ENCODE assay signal across 8 mouse cellular contexts in genomic region chr16:87440184-87440686, GRCm38 (mm10). TPM values are rescaled to one million over a fixed set of nuclear protein-coding genes. Genes with fewer than 3 reads are reported as not detected.
DNase-seq lines count a peak whose midpoint lies in the region; ATAC-seq lines count a peak whose summit lies in the region.

Gene Rwdd2b, minus strand, starts transcription at chr16:87440573.

- peak within 1 kb of the TSS; percentile 93 for H3K9ac ChIP-seq in hindbrain, embryonic 15.5 days

- H3K27ac ChIP-seq in hindbrain, embryonic 15.5 days (replicated peaks): peak within 1 kb of the TSS; percentile 98

- peak; percentile 94 for DNase-seq in T-cell, adult 2 months (ENCODE audit: low spot score)
- peak; percentile 91 to 93 for DNase-seq in cerebellum, postnatal 36 days
- peak; percentile 93 for DNase-seq in frontal cortex, postnatal 36 days (ENCODE audit: low spot score in 2 of 2)
- DNase-seq in left cerebral cortex, adult 11 months (ENCODE audit: low spot score): peak; percentile 88
- peak; percentile 95 for DNase-seq in lung, postnatal 4 days
- DNase-seq in retina, postnatal 7 days (ENCODE audit: low read depth, low spot score): peak; percentile 86
- DNase-seq in urinary bladder, adult 2 months (ENCODE audit: low spot score): peak; percentile 91

- peak within 1 kb of the TSS; percentile 96 for H3K4me3 ChIP-seq in hindbrain, embryonic 15.5 days

- ATAC-seq in hindbrain, embryonic 15.5 days (ENCODE audit: low FRiP score, low read depth): peak; percentile 97

- WGBS in hindbrain, embryonic 15.5 days: 0% methylated on average over 37 of the region's 38 CpGs

- H3K4me1 ChIP-seq in hindbrain, embryonic 15.5 days (replicated peaks): peaks cover 18% of the 10 kb centered on the region

- H3K4me2 ChIP-seq in hindbrain, embryonic 15.5 days: peak within 1 kb of the TSS; percentile 75

- H3K27me3 ChIP-seq in hindbrain, embryonic 15.5 days: no peaks in the 10 kb centered on the region

- no peaks in the 10 kb centered on the region for H3K9me3 ChIP-seq in hindbrain, embryonic 15.5 days

- no peaks in the 10 kb centered on the region for H3K36me3 ChIP-seq in hindbrain, embryonic 15.5 days

RNA-seq across cellular contexts. Expression of gene Rwdd2b, which starts in this region (rescaled TPM):
- polyA plus RNA-seq in hindbrain, embryonic 15.5 days (2015; fragmentation: Nextera tagmentation; extraction: Ambion mirVana): 14.6 and 15.2 TPM in 2 replicates
- polyA plus RNA-seq in urinary bladder, adult 2 months (2012; rRNA removed): 4.4 and 4.6 TPM in 2 replicates

Comparison
In these comparisons a context has a peak if more than half of its experiments do, and no peak if none do; other contexts are left out.
1. Peak in every context shown above with its lines: DNase-seq, ATAC-seq, H3K4me3 ChIP-seq and H3K27ac ChIP-seq.